Mouse (Mus musculus): ENCODE measurements around the gene Tcf7.

- no peak for TF ChIP-seq CTCF (IDR thresholded peaks at IDR 0.05; ENCODE audit: borderline replicate concordance, control insufficient read depth, extremely low read depth, insufficient read depth, low read length, poor library complexity)
- TF ChIP-seq POLR2A (IDR thresholded peaks at IDR 0.05; ENCODE audit: control insufficient read depth, extremely low read depth, insufficient read depth, low read length, poor library complexity): peak; percentile 15; the same call in 1 of the 2 replicates
Observed at GRCm38 (mm10) chr11:52314102-52314793, 31.4 kb upstream of the Tcf7 start.

Data from thymus, adult 2 months (tissue).